Mouse (Mus musculus): Measurements from ENCODE around the gene Krt1.

Gene Krt1

GRCm38 (mm10) chr15:101817875-101818274 lies 32.7 kb downstream of the Krt1 start, which contains the start of gene Krt2:
Gene Krt2 (minus strand): TSS chr15:101818169.
- DNase-seq (ENCODE audit: low read depth in 2 of 2, low spot score in 2 of 2): no peak

- no peak for DNase-seq (ENCODE audit: low read depth in 2 of 2, low spot score in 2 of 2)
Observed at GRCm38 (mm10) chr15:101803052-101803822, 47.4 kb downstream of the Krt1 start.

- no peak for DNase-seq (ENCODE audit: low read depth in 2 of 2, low spot score in 2 of 2)
Observed at GRCm38 (mm10) chr15:101802296-101802835, 48.2 kb downstream of the Krt1 start, which contains the start of gene Krt73. Gene Krt73 (minus strand): TSS chr15:101802346.

All from CD8-positive naive resting alpha-beta T cell, adult 2 months (primary cell).